Mouse (Mus musculus) gastrocnemius, postnatal 10 days (tissue): Measurements from ENCODE around the gene H2-DMb2. TPM values are rescaled to one million over a fixed set of nuclear protein-coding genes. Genes with fewer than 3 reads are reported as not detected.

Experiments
- DNase-seq: peaks from one replicate; pipeline ENCODE4 v3.0.0; 2021; ENCODE audit warnings: mixed read lengths
- long read RNA-seq, 2 experiments: library from polyadenylated mRNA; stranded (forward); transcript quantifications; one replicate each; pipeline ENCODE4 v2.0.0; 2021
- total RNA-seq, 2 experiments: library from RNA; stranded (reverse); gene quantifications; 2 replicates each; pipeline ENCODE4 v1.2.3; 2021

Gene H2-DMb2
- total RNA-seq = under 1 TPM; 0.25 to 0.61 TPM
- long read RNA-seq, experiment 1, partial matches to known transcripts = 0 of 1 reads
- long read RNA-seq, experiment 1, other reads (novel, unspliced or antisense) = 0 of 1 reads
- long read RNA-seq, experiment 2, partial matches to known transcripts = 0 of 2 reads
- long read RNA-seq, experiment 2, other reads (novel, unspliced or antisense) = 2 of 2 reads

GRCm38 (mm10) chr17:34143033-34143432, at the start of gene H2-DMb2:
H2-DMb2 (plus strand) TSS chr17:34143307.
- DNase-seq = peak; percentile 32

- DNase-seq = no peak
Measured at GRCm38 (mm10) chr17:34094283-34095035, 48.6 kb upstream of the H2-DMb2 start.

- DNase-seq = no peak
Measured at GRCm38 (mm10) chr17:34096497-34097010, 46.6 kb upstream of the H2-DMb2 start.

GRCm38 (mm10) chr17:34097272-34097671, 45.8 kb upstream of the H2-DMb2 start:
- DNase-seq = no peak

GRCm38 (mm10) chr17:34098709-34099479, 44.2 kb upstream of the H2-DMb2 start:
- no peak for DNase-seq

- DNase-seq = no peak
Measured at GRCm38 (mm10) chr17:34099531-34099930, 43.6 kb upstream of the H2-DMb2 start.

- no peak for DNase-seq
Measured at GRCm38 (mm10) chr17:34101185-34101584, 41.9 kb upstream of the H2-DMb2 start.

GRCm38 (mm10) chr17:34101604-34102032, 41.5 kb upstream of the H2-DMb2 start:
- peak; percentile 99 for DNase-seq

GRCm38 (mm10) chr17:34102831-34103230, 40.3 kb upstream of the H2-DMb2 start:
- no peak for DNase-seq

GRCm38 (mm10) chr17:34104804-34105203, 38.3 kb upstream of the H2-DMb2 start:
- DNase-seq = no peak

GRCm38 (mm10) chr17:34106555-34106954, 36.6 kb upstream of the H2-DMb2 start:
- DNase-seq = no peak

- DNase-seq = no peak
Measured at GRCm38 (mm10) chr17:34107109-34107867, 35.8 kb upstream of the H2-DMb2 start.

GRCm38 (mm10) chr17:34108460-34108859, 34.6 kb upstream of the H2-DMb2 start:
- DNase-seq = no peak

- DNase-seq = no peak
Measured at GRCm38 (mm10) chr17:34109038-34109805, 33.9 kb upstream of the H2-DMb2 start.

- DNase-seq = no peak
Measured at GRCm38 (mm10) chr17:34109806-34110195, 33.3 kb upstream of the H2-DMb2 start.

GRCm38 (mm10) chr17:34110309-34110708, 32.8 kb upstream of the H2-DMb2 start:
- DNase-seq = no peak

GRCm38 (mm10) chr17:34114114-34114513, 29.0 kb upstream of the H2-DMb2 start:
- DNase-seq = no peak

GRCm38 (mm10) chr17:34116736-34117370, 26.3 kb upstream of the H2-DMb2 start:
- DNase-seq = no peak

- DNase-seq = no peak
Measured at GRCm38 (mm10) chr17:34117421-34118112, 25.5 kb upstream of the H2-DMb2 start.
